Mouse (Mus musculus) urinary bladder, postnatal 10 days (tissue): Measurements from ENCODE around the gene Praf2.
"Not testable (repeated sequence)": the region's sequence is repeated elsewhere in the genome, so short reads cannot be mapped to it uniquely, and the experiment has no call there.

ENCODE experiments used
- DNase-seq: peaks from one replicate; pipeline ENCODE4 v3.0.0; 2022; ENCODE audit warnings: low spot score

Praf2 gene

GRCm38 (mm10) chrX:7739336-7740081, 11.3 kb downstream of the Praf2 start:
- no peak for DNase-seq

- no peak for DNase-seq
Observed at GRCm38 (mm10) chrX:7740082-7740819, 12.0 kb downstream of the Praf2 start.

GRCm38 (mm10) chrX:7741103-7741502, 12.9 kb downstream of the Praf2 start:
- DNase-seq = no peak

- no peak for DNase-seq
Observed at GRCm38 (mm10) chrX:7743470-7743869, 15.2 kb downstream of the Praf2 start.

GRCm38 (mm10) chrX:7744940-7745339, 16.7 kb downstream of the Praf2 start:
- no peak for DNase-seq

GRCm38 (mm10) chrX:7745429-7745828, 17.2 kb downstream of the Praf2 start:
- DNase-seq = no peak

- DNase-seq = no peak
Observed at GRCm38 (mm10) chrX:7750432-7751116, 22.3 kb downstream of the Praf2 start, which contains the start of gene Ccdc120. TSS of gene Ccdc120 (minus strand) at chrX:7750905.

GRCm38 (mm10) chrX:7753627-7754026, 25.4 kb downstream of the Praf2 start:
- DNase-seq = not testable (repeated sequence)

- DNase-seq = peak; percentile 54
Observed at GRCm38 (mm10) chrX:7762137-7762920, 34.1 kb downstream of the Praf2 start, which contains the start of gene Tfe3. TSS of gene Tfe3 (plus strand) at chrX:7762560.

GRCm38 (mm10) chrX:7762921-7763197, 34.6 kb downstream of the Praf2 start:
- DNase-seq = no peak

GRCm38 (mm10) chrX:7763631-7764393, 35.6 kb downstream of the Praf2 start:
- DNase-seq = no peak

GRCm38 (mm10) chrX:7764657-7765280, 36.5 kb downstream of the Praf2 start:
- DNase-seq = no peak

GRCm38 (mm10) chrX:7765281-7765670, 37.0 kb downstream of the Praf2 start:
- DNase-seq = no peak

- no peak for DNase-seq
Observed at GRCm38 (mm10) chrX:7765764-7766163, 37.5 kb downstream of the Praf2 start.

GRCm38 (mm10) chrX:7769302-7770017, 41.2 kb downstream of the Praf2 start:
- DNase-seq = no peak

GRCm38 (mm10) chrX:7772766-7773165, 44.5 kb downstream of the Praf2 start:
- DNase-seq = no peak

GRCm38 (mm10) chrX:7775501-7776205, 47.4 kb downstream of the Praf2 start:
- DNase-seq = no peak

GRCm38 (mm10) chrX:7776329-7777082, 48.3 kb downstream of the Praf2 start:
- DNase-seq = no peak
